Mouse (Mus musculus) induced T-regulatory cell, adult 2 months (primary cell): ENCODE results near the gene Slc25a5.
"Not testable (repeated sequence)": the region's sequence is repeated elsewhere in the genome, so short reads cannot be mapped to it uniquely, and the experiment has no call there.

ENCODE experiments used
- DNase-seq: peaks from one replicate; pipeline ENCODE4 v3.0.0-alpha.2; 2012; ENCODE audit warnings: low read depth

Gene Slc25a5

DNA sequence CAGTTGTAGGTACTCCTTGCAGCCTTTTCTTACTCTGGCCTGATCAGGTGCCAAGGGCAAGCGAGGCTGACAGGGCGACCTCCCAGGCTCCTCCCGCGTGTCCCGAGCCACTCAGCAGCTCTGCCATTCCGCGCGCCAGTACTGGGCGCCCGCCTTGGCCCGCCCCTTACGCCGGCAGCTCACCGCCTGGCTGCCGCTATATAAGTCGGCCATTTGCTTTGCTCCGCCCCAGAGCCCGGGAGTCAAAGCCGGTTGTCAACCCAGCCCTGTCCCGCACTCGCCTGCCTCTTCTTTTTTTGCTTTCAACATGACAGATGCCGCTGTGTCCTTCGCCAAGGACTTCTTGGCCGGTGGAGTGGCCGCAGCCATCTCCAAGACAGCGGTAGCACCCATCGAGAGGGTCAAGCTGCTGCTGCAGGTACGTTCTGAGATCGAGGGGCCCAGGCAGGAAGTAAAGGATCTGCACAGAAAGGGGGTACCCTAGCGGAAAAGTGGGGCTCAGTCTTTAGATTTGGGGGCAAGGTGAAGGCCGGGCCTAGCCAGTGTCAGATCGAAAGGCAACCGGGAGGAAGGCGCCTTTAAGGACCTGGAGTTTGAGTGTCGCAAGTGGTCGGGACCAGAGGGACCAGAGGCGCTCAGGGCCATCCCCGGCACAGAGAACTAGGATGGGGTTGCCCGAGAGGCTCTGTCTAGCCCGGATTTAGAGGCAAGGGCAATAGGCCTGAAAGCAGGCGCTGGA is at the start of gene Slc25a5:
TSS of gene Slc25a5 (plus strand) at position 228 of the 739 bp plus-strand sequence.
- peak; percentile 89 for DNase-seq

DNA sequence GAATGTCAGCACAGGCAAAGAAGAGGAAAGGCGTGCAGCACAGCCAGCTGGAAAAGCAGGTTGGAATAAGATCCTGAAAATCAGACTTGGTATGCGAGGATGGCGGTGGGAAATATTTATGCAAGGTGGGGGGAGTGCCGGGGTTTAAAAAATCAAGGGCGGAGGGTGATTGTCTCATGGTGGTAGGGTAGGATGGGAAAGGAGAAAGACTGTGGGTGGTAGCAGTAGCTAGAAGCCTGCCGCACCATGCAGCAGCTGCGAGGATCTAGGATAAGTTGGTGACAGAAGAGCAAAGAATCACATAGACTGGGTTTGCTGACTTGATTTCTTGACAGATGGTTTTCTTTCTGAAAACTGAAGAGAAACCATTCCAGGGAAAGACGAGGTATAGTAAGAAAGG is 48.7 kb upstream of the Slc25a5 start:
- DNase-seq: no peak

DNA sequence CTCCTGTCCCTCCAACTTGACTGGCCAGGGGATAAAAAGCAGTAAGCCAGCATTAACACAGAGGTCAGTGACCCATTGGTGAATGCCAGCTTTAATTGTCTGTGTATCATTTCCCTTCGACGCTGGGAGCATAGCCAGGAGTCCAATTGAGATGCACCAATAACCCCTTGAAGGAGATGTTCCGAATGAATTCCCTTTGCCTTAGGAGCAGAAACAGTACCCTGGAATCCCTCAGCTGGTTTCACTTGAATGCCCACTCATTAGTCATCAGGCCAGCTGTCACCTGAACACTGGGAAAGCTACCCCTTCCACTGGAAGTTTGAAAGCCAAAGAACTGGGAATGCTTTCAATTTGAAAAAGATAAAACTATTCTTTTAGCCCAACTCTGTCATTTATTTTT is 46.9 kb upstream of the Slc25a5 start:
- no peak for DNase-seq

DNA sequence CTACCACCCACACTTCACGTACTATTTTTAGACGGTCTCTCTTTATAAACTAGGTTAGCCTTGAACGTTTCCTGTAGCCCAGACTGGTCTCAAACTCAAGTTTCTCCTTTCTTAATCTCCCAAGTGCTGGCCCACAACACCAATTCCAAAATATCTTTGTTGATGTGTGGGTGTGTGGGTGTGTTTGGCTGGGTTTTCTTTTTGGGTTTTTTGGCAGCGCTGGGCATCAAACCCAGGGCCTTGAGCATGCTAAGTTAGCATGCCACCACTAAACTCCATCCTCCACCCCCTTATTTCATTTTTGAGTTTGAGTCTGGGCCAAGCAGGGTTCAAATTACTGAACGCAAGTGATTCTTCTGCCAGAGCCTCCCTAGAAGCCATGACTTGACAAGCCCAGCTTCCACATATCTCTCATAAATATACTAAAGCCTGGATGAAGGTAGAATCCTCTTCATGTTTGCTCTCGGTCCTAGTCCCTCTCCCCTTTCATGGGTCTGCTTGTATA is 46.1 kb upstream of the Slc25a5 start:
- DNase-seq: no peak

DNA sequence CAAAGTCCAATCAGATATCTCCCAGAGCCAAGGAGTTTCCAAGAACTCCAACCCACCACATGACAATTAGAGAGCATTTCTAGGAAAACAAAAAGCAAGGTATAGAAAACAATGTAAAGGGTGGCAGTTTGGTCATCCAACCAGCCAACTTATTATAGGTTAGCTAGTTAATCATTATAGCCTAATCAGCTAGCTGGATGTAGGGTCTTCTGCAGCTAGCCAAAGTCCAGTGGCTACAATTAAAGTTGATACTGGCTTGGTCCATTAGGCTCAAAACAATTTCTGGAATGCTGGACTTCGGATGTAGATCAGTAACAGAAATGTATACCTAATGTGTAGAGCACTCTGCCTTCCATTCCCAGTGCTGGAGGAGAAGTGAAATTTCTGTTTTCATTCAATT is 44.9 kb upstream of the Slc25a5 start:
- DNase-seq: no peak

DNA sequence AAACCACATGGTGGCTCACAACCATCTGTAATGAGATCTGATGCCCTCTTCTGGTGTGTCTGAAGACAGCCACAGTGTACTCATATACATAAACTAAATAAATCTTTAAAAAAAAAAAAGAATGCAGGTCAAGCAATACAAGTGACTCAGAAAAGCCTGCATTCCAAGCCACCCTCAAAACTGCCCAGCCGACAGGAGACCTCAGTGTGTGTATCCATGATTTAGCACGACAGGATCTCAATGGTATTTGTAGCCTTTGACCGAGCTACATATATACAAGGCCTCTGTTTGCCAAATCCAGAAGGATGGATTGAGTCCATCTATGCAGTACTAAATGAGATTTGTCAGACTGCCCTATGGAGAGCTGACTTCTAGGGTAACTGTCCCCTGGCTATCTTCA is 42.9 kb upstream of the Slc25a5 start:
- no peak for DNase-seq

DNA sequence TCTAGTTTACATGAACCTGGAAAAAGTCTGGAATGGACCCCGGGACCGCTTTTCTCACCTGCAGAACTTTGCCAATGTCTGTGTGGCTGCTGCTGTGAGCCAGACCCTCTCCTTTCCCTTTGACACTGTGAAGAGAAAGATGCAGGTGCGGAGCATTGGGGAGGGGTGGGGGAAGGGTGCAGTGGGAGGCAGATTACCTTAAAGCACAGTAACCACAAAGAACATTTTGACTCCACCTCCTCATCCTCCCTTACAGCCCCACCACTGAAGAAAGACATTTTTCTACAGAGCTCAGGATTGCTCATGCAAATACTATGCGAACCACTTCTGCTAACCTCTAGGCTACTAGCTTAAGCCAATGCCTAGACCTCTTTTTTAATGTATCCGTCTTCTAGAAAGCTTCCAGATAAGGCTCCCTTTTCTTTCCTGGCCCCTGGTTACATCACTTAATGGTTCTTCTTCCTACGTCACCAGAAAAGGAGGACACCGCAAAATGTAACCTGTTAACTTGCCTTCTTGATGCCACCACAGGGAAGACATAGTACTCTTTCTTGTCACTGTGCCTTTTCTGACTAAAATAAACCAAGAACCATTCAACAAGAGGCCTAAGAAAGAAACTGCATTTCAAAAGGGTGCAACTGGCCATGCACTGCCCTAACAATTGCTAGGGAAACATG is 37.5 kb upstream of the Slc25a5 start:
- DNase-seq: peak; percentile 49

DNA sequence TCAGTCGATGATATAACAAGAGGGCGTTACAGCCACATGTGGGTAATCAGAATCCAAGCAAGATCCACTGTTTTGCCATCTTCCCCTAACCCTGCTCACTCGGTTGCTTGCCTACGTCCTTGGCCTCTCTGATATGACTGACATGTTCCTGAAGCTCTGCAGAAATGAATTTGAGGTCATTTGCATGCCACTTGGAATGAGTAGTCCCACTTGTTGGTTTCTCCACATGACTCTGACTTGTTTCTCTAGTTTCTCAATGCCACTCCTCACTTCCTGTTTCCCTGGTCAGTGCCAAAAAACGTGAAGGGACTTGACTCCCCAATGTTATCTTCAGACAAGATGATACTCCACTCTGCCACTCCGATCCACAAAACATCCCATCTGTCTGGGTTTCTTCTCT is 36.9 kb upstream of the Slc25a5 start:
- peak; percentile 26 for DNase-seq

DNA sequence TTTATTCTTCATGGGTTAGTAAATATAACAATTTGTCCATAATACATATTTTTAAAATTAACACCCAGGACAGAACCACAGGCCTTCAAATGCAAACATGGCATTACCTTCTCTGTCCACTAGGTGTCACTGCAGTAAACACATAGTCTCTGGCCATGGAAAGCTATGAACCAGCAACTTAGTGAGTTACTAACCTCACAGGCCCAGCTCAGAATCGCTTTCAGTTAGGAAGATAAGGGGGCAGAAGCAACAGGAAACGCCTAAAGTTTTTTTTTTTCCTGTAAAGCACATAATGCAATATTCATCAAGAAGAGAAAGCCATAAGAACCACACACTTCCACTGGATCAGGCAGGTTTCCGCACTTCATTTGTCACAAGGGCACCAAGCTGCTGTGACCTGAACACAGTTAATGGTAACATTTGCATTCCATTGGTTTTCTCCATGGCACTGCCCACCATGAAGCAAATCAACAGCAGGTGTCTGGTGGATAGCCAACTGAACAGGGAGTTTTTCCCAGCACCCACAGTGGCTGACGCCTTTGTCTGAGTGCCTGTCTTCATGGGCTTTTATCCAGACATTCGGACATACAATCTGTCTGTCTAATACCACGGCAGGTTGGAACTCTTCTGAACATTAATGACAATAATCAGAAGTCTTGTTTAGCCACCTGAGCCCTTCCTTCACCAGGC is 34.4 kb upstream of the Slc25a5 start:
- DNase-seq: peak; percentile 80

DNA sequence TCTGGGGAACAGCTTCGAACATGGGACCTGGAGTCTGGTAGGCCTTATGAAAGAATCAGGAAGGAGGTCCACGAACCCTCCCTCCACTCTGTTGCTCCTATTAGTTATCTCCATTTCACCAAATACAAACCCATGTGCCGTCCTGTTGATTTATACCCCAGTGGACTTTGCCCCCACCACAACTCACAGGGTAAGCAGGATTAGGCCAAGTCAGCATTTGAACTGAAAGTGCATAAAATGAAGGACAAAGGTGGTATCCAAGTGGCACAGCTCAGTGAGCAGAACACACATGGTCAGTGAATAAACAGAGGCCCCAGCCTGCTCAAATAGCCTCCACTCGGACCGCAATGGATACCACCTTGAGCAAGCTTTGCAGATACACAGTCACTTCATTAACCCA is 33.2 kb upstream of the Slc25a5 start:
- no peak for DNase-seq

DNA sequence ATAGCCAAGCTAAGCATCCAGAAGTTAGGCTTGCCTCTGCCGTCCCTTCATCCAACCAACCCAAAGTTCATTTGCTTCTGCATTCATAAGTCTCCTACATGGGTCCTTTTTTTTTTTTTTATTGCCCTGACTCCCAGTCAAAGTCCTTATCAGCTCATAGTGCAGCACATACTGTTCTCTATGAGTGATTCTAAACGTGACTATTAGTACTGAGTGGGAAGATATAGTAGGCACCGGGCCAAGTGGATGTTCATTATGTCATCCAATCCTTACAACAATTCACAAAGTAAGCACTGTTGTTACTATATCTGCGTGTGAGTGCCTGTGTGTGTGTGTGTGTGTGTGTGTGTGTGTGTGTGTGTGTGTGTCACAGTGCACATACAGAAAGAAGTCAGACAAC is 32.6 kb upstream of the Slc25a5 start:
- DNase-seq: no peak

DNA sequence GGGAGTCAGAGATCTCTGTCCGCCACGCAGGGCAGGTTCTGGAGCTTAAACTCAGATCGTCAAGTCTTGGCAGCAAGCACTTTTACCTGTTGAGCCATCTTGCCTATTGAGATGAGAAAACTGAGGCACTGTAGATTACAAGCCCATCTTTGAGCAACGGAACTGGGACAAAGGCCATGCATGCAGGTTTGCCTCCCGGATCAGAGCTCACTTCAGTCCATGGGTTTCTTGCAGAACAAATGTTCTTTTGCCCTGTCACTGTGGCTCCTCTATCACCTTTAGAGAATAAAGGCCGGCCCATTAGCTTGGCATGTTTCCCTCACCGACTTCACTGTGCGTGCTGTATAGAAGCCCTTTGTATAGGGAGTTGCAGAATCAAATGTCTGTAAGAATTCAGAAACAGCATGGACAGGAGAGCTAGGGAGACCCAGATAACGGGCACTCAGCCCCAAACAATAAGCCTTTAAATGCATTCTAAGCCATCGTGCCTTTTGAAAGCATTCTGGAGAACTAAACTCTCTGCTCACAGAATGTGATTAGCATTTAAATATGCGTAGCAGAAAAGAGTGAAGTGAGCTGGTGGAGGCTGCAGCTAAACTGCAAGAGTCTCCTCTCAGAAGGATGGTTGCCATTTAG is 32.0 kb upstream of the Slc25a5 start:
- no peak for DNase-seq

DNA sequence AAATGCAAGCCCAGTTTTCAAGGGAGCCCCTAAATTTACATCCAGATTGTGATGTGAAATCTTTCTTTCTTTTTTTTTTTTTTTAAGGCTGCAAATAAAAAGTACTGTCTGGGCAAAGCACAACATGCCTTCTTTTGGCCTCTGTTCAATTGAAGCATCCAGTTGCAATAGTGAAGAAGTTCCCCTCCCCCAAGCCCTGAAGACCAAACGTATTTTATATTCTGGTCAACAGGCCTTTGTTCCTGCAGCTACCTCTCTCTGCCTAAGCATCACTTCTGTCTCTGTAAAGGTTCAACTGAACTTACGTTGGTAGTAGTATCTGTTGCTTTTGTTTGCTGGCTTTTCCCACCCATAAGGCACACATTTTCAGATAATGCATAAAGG is 31.5 kb upstream of the Slc25a5 start:
- no peak for DNase-seq

DNA sequence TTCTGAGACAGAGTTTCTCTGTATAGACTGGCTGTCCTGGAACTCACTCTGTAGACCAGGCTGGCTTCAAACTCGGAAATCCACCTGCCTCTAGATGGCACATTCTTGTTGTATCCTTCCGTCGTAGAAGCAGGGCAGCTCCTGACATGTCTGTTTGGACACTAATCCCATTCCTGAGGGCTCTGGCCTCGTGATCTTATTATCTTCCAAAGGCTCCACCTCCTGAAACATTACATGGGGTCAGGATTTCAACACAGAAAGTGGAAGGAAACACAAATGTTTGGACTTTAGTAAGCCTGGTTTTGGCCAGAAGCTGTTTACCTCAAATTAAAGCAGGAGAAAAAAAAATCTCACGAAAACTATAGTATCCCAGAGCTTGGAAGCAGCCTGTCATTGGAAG is 28.1 kb upstream of the Slc25a5 start:
- no peak for DNase-seq

DNA sequence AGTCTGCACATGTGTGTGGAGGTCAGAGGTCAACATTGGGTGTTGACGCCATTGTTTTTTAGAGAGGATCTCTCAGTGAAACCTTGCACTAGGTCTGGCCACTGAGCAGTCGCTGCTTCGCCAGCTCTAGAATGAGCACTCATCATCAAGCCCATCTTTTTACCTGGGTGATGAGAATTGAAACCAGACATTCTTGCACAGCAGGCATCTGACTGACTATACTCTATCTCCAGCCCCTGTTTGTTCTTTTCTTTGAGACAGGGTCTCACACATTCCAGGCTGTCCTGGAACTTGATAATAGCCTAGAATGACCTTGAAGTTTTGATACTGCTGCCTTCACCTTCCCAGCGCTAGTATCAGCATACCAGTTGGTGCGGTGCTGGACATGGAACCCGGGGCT is 22.9 kb upstream of the Slc25a5 start:
- DNase-seq: no peak

DNA sequence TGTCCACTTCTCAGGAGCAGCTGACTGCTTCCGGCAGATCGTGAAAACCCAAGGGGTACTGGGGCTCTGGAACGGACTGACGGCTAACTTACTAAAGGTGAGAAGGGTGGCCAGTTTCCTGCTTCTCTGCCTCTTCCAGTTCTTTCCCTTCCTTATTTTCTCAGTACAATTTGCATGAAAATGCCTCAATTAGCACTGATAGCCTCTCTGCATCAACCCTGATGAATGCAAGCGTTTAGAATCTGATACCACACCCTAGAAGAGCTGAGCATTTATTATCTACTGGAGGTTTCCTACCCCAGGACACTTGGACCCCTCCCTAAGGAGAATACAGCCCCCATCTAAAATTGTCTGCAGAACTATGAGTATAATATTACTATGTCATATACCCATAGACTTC is 19.9 kb upstream of the Slc25a5 start:
- no peak for DNase-seq

DNA sequence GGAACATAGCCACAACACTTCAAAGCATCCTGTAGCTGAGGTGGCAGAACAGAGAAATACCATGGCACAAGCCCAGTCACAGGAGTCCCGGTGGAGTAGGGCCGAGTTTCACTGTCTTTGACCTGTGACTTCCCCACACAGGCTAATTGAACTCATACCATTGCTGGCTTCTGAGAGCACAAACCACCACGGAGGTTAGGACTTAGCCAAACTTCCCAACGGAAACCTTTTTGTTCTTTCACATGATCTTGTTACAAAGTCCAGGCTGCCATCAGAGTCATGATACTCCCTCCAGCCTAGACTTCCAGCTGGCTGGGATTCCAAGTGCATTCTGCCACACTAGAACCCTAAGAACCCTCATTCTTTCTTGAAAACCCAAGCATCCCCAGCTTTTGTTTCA is 17.8 kb upstream of the Slc25a5 start:
- no peak for DNase-seq

DNA sequence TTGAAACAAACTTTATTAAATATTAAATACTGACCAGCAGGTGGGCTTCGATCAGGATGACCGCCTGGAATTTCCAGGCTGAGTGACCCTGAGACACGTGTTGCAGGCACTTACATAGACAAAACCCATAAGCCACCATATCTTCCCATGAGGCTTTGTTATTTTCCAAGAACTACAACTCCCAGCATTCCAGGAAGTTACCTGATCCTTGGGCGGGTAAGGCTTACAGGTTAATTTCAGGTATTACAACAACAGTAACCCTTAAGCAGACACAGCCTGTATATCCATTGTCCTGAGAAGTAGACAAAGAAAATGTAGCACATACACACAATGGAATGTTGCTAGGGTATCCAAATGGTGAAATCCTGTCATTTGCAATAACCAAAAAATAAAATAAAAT is 6.1 kb upstream of the Slc25a5 start:
- no peak for DNase-seq

DNA sequence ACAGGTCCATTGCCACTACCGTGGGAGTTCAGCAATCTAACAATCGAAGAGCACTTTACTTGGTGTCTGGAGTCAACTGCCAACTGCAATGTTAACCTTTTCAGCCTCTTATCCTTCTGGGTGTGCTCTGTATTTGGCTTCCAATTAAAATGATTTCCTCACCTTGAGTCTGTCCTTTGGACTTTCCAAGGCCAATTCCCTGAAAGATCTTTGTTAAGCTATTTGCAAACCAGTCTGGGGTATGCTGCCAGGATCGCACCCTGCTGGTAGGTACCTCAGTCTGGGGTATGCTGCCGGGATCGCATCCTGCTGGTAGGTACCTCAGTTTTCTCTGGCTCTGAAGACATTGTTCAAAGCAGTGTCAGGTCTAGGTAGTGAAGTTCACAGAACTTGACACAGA is 880 bp upstream of the Slc25a5 start:
- no peak for DNase-seq

DNA sequence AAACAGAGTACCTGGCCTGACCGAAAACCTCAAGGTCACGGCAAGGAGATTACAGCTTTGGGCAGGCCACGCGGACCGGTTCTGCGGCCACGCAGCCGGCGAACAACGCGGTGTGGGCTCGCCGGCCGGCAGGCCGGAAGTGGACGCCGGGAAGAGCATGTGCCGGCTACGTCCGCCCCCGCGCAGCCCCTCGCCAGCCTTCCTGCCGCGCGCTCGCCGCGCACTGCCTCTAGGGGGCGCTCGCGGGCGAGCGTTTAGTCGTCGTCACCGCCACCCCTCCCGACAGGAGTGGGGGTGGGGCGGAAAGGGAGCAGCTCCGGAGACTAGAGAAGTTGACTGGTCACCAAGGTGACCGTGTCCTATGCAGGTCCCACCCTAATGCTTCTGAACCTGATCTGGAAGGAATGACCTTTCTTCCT is 721 bp downstream of the Slc25a5 start:
- DNase-seq: peak; percentile 87

DNA sequence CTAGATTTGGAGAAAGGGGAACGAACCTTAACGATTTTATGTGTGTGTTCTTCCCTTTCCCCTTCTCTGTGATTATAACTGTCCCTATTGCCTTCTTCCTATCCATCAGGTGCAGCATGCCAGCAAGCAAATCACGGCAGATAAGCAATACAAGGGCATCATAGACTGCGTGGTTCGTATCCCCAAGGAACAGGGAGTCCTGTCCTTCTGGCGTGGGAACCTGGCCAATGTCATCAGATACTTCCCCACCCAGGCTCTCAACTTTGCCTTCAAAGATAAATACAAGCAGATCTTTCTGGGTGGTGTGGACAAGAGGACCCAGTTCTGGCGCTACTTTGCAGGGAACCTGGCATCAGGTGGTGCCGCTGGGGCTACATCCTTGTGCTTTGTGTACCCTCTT is 1.3 kb downstream of the Slc25a5 start:
- not testable (repeated sequence) for DNase-seq

DNA sequence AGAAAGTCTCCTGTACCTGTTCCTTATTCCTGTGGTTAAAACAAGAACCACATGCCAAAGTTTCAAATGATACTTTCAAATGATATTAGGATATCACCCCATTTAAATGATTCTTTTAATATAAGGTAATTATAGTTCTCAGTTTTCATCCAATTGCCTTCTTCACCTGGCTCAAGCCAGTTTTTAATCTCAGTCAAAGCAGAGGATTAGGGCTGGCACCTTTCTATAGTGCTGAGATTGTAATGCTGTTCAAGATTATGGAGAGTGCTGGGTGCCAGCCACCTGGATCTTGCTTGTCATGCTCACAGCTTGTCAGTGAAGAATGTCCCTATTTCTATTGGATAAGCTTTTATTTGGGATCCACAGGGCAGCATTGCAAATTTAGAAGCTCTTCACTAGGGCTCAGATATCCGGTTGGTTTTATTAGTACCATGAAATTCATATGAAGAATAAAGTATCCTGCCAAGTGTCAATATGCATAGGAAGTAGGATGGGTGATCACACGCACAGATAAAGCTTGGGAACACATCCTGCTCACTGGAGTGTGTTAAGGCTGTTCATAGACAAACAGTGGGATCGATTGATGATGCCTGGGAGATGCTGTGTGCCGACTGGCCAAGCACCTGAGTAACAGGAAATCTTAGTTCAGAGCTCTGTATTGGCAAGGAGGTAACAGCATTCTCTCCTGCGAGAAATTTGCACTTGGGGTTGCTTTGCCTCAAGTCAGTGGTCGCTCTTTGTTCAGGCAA is 3.9 kb downstream of the Slc25a5 start:
- no peak for DNase-seq
